Mouse (Mus musculus): ENCODE measurements at regions not wholly inside any gene's neighbourhood (a gene's known extent, or its start where the extent isn't known, plus 50 kb on each side); places are given as distances from the start of the nearest gene placed in this dataset.

DNA sequence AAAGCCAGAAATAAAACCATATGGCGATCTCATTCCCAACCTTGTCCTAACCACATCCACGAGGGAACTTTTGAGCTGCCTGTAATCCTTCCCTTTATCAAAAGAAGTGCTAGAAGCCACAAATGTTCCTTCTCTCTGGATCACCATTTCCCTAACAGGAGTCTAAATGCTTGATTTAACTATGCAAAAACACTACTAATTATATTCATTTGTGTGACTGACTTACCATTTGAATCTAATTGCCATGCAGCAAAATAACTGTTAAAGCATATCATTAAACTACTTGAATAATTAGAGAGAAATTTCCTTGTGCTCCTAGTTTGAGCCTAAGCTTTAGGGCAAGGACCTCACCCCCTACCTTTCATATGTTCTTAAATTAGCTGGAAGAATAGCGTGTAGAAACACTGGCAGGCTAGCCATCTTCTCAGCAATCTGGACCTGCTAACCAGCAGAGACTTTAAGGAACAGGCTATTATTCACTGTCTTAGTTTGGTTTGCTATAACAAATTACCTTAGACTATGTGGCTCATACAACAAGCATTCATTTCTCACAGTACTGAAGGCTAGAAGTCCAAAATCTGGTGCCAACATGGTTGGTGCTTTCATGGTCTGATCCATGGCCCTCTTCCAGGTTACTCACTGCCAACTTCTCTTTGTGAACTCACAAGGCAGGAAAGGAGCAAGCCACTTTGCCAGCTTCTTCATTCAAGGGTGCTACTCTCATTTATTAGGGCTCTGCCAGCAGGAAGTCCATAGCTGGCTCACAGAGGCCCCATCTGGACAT lies 183.7 kb downstream of the Rpl36a-ps1 start:
- H3K4me3 ChIP-seq (ENCODE audit: low read length): no peak overlapping the region
- no peak overlapping the region for H3K9ac ChIP-seq (ENCODE audit: low read depth, low read length)
- no peaks in the 10 kb centered on the region for H3K9me3 ChIP-seq (ENCODE audit: control insufficient read depth, low read length)
- no peaks in the 10 kb centered on the region for H3K27me3 ChIP-seq (replicated peaks; ENCODE audit: control insufficient read depth, insufficient read depth, low read length)
- no peak overlapping the region for H3K27ac ChIP-seq (ENCODE audit: low read length)
- H3K4me1 ChIP-seq (ENCODE audit: control insufficient read depth, insufficient read depth, low read length): no peaks in the 10 kb centered on the region
- no peak overlapping the region for H3K4me2 ChIP-seq (ENCODE audit: low read depth, low read length)
- 77% methylated on average over 3 of the region's 3 CpGs for WGBS
- H3K36me3 ChIP-seq (ENCODE audit: control insufficient read depth, insufficient read depth, low read length): no peaks in the 10 kb centered on the region
- ATAC-seq: no peak

DNA sequence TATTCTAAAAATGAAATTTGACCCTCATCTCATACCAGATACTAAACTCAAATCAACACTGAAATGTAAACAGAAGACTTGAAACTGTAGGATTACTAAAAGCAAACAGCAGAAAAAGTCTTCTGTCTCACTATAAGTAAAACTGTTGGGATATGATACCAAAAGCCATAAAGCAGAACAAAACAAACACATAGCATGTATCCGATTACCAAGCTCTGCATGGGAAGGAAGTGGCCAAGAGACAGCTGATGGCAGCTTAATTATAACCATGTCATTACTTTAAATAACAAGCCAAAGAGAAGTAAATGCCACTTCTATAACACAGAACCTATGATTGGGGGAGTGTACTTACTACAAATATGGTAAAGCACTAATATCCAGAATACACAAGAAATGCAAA lies 186.0 kb downstream of the Rpl36a-ps1 start:
- Histone ChIP-seq H3K27me3 (replicated peaks; ENCODE audit: control insufficient read depth, insufficient read depth, low read length) (no peaks in the 10 kb centered on the region), H3K4me2 (ENCODE audit: low read depth, low read length) (no peak overlapping the region), H3K27ac (ENCODE audit: low read length) (no peak overlapping the region), H3K9me3 (ENCODE audit: control insufficient read depth, low read length) (no peaks in the 10 kb centered on the region), H3K4me3 (ENCODE audit: low read length) (no peak overlapping the region), H3K36me3 (ENCODE audit: control insufficient read depth, insufficient read depth, low read length) (no peaks in the 10 kb centered on the region), H3K4me1 (ENCODE audit: control insufficient read depth, insufficient read depth, low read length) (no peaks in the 10 kb centered on the region), H3K9ac (ENCODE audit: low read depth, low read length) (no peak overlapping the region)
- ATAC-seq: no peak
- 33% methylated on average over 1 of the region's 1 CpGs for WGBS

DNA sequence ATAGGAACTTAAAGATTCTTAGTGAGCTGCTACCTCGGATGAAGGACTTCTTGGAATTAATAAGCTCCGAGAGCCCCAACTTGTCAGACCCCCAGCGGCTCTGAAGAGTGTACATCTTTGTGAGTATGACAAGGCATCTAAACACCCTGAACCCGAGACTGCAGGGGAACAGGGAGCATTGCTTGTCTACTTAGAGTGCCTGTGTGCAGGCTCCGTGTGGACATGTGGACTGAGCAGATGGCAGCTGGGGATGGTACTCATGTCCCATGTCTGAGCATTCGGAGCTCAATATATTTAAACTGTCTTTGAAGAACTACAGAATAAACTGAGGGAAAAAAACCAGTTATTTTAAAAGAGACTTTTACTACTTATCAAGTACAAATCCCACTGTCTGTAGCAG lies 189.1 kb downstream of the Rpl36a-ps1 start:
- Histone ChIP-seq H3K4me1 (ENCODE audit: control insufficient read depth, insufficient read depth, low read length) (no peaks in the 10 kb centered on the region), H3K4me3 (ENCODE audit: low read length) (no peak overlapping the region), H3K4me2 (ENCODE audit: low read depth, low read length) (no peak overlapping the region), H3K27ac (ENCODE audit: low read length) (no peak overlapping the region), H3K36me3 (ENCODE audit: control insufficient read depth, insufficient read depth, low read length) (no peaks in the 10 kb centered on the region), H3K9ac (ENCODE audit: low read depth, low read length) (no peak overlapping the region), H3K9me3 (ENCODE audit: control insufficient read depth, low read length) (no peaks in the 10 kb centered on the region), H3K27me3 (replicated peaks; ENCODE audit: control insufficient read depth, insufficient read depth, low read length) (no peaks in the 10 kb centered on the region)
- 80% methylated on average over 6 of the region's 6 CpGs for WGBS
- no peak for ATAC-seq

DNA sequence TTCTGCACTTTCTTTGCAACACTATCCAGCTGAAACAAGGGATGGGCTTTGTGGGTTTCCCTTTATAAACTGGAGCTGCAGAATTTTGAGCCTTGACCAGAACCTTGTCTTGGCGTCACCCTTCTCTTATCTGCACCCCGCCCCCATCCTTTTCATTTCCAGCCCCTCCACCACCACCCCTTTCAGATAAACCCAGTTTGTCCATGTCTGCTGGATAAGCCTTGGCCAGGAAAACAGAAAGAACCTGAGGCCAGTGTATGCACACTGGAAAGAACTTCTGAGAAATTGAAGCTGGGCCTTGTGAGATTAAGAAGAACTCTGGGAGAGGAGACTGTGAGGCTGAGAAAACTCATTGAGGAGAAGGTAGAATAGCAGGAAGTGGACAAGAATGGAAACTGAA lies 192.8 kb downstream of the Rpl36a-ps1 start:
- Histone ChIP-seq H3K27ac (ENCODE audit: low read length) (no peak overlapping the region), H3K4me3 (ENCODE audit: low read length) (no peak overlapping the region), H3K4me1 (ENCODE audit: control insufficient read depth, insufficient read depth, low read length) (no peaks in the 10 kb centered on the region), H3K9ac (ENCODE audit: low read depth, low read length) (no peak overlapping the region), H3K9me3 (ENCODE audit: control insufficient read depth, low read length) (no peaks in the 10 kb centered on the region), H3K27me3 (replicated peaks; ENCODE audit: control insufficient read depth, insufficient read depth, low read length) (no peaks in the 10 kb centered on the region), H3K4me2 (ENCODE audit: low read depth, low read length) (no peak overlapping the region), H3K36me3 (ENCODE audit: control insufficient read depth, insufficient read depth, low read length) (no peaks in the 10 kb centered on the region)
- no peak for ATAC-seq
- 86% methylated on average over 2 of the region's 2 CpGs for WGBS

DNA sequence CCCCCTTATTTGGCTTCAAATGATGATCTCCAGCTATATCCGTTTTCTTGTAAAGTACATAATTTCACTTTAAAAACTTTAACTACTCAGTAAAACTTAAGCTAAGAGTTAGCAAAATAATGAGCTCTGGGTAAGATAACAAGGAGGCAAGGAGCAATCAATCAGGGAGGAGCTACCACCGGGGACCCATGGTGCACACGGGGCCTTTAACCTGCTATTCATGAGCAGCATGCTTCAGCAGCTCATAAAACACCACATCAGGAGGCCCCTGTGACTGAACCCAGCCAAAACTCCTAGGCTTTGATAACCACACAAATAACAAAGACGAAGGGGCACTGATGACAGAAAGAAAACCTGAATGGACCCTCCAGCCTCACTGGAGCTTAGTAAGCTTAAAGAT lies 202.1 kb downstream of the Rpl36a-ps1 start:
- peak; percentile 58; the same call in 1 of the 2 replicates for ATAC-seq

DNA sequence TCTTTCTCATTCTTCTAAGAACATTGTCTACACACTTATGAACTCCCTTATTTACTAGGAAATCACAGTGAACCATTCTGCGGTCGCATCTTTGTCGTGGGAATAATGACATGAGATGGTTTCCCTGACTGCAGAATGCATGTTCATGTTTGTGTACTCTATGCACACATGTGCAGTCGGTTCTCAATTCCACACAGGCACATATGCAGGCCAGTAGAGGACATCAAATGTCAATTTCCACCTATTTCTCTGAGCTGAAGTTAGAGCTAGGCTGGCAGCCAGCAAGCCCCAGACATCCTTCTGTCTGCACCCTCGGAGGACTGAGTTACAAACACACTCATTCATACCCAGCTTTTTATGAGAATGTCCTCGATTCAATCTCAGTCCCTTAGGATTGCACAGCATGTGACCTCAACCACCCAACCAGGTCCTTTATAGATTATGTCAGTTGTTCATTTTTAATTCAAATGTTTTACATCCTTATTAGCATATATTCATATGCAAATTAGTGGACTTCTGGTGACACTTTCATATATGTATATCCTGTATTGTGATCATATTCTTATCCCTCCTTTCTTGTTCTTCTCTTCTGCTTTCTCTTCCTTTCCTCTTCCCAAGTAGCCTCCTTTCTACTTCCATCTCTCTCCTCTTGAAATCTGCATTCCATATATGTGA lies 202.7 kb downstream of the Rpl36a-ps1 start:
- Histone ChIP-seq H3K9ac (ENCODE audit: low read depth, low read length) (no peak overlapping the region), H3K27ac (ENCODE audit: low read length) (no peak overlapping the region), H3K36me3 (ENCODE audit: control insufficient read depth, insufficient read depth, low read length) (no peaks in the 10 kb centered on the region), H3K4me1 (ENCODE audit: control insufficient read depth, insufficient read depth, low read length) (no peaks in the 10 kb centered on the region), H3K4me3 (ENCODE audit: low read length) (no peak overlapping the region), H3K9me3 (ENCODE audit: control insufficient read depth, low read length) (no peaks in the 10 kb centered on the region), H3K27me3 (replicated peaks; ENCODE audit: control insufficient read depth, insufficient read depth, low read length) (no peaks in the 10 kb centered on the region), H3K4me2 (ENCODE audit: low read depth, low read length) (no peak overlapping the region)
- WGBS: 86% methylated on average over 6 of the region's 6 CpGs
- ATAC-seq: no peak

More for the DNA sequence above, 202.1 kb downstream of the Rpl36a-ps1 start:
- Histone ChIP-seq H3K4me1 (ENCODE audit: control insufficient read depth, insufficient read depth, low read length) (no peaks in the 10 kb centered on the region), H3K27ac (ENCODE audit: low read length) (no peak overlapping the region), H3K27me3 (replicated peaks; ENCODE audit: control insufficient read depth, insufficient read depth, low read length) (no peaks in the 10 kb centered on the region), H3K4me3 (ENCODE audit: low read length) (no peak overlapping the region), H3K9ac (ENCODE audit: low read depth, low read length) (no peak overlapping the region), H3K4me2 (ENCODE audit: low read depth, low read length) (no peak overlapping the region), H3K36me3 (ENCODE audit: control insufficient read depth, insufficient read depth, low read length) (no peaks in the 10 kb centered on the region), H3K9me3 (ENCODE audit: control insufficient read depth, low read length) (no peaks in the 10 kb centered on the region)
- WGBS: 50% methylated on average over 4 of the region's 4 CpGs

DNA sequence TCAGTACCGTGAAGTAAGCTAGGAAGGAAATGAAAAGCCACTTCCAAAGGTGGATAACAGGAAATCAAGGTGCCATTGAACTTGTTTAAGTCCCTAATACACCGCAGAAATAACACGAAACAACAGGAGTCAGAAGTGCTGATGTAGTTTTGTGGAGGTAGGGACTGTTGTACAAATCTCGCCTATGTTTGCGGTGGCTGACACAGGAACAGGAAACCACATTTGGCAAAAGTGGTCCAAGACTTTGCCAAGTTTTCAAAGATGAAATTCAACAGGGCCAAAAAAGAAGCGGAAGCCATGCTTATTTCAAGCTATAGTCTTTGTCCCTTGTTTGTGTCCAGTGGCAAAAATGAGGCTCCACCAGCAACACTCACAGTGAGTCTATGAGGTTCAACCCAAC lies 204.3 kb downstream of the Rpl36a-ps1 start:
- WGBS: 88% methylated on average over 6 of the region's 6 CpGs
- H3K9me3 ChIP-seq (ENCODE audit: control insufficient read depth, low read length): no peaks in the 10 kb centered on the region
- no peak overlapping the region for H3K4me3 ChIP-seq (ENCODE audit: low read length)

DNA sequence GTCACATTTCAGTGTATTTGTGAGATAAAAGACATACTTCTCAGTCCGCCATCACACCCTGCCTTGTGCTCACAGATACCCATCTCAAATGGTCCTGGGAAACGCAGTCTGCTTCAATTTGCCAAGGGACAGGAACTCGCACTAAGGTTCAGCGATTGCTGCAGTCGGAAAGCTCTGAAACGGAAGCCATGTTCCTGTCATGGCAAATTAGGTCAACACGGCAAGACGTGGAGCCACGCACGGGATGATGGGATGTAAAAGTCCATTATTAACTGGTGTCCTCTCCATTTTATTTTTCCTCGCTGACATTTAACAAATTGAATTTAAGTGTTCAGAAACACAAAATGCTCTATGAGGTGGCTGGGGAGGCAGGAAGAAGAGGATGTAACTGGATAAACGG lies 212.4 kb downstream of the Rpl36a-ps1 start:
- Histone ChIP-seq H3K4me2 (ENCODE audit: low read depth, low read length) (no peak overlapping the region), H3K4me3 (ENCODE audit: low read length) (no peak overlapping the region), H3K27me3 (replicated peaks; ENCODE audit: control insufficient read depth, insufficient read depth, low read length) (no peaks in the 10 kb centered on the region), H3K36me3 (ENCODE audit: control insufficient read depth, insufficient read depth, low read length) (no peaks in the 10 kb centered on the region), H3K9ac (ENCODE audit: low read depth, low read length) (no peak overlapping the region), H3K9me3 (ENCODE audit: control insufficient read depth, low read length) (no peaks in the 10 kb centered on the region), H3K4me1 (ENCODE audit: control insufficient read depth, insufficient read depth, low read length) (no peaks in the 10 kb centered on the region), H3K27ac (ENCODE audit: low read length) (no peak overlapping the region)
- WGBS: 91% methylated on average over 12 of the region's 12 CpGs
- no peak for ATAC-seq

More for the DNA sequence above, 204.3 kb downstream of the Rpl36a-ps1 start:
- H3K27me3 ChIP-seq (replicated peaks; ENCODE audit: control insufficient read depth, insufficient read depth, low read length): no peaks in the 10 kb centered on the region
- no peaks in the 10 kb centered on the region for H3K36me3 ChIP-seq (ENCODE audit: control insufficient read depth, insufficient read depth, low read length)
- no peak for ATAC-seq
- H3K27ac ChIP-seq (ENCODE audit: low read length): no peak overlapping the region
- H3K4me1 ChIP-seq (ENCODE audit: control insufficient read depth, insufficient read depth, low read length): no peaks in the 10 kb centered on the region
- H3K9ac ChIP-seq (ENCODE audit: low read depth, low read length): no peak overlapping the region
- no peak overlapping the region for H3K4me2 ChIP-seq (ENCODE audit: low read depth, low read length)

DNA sequence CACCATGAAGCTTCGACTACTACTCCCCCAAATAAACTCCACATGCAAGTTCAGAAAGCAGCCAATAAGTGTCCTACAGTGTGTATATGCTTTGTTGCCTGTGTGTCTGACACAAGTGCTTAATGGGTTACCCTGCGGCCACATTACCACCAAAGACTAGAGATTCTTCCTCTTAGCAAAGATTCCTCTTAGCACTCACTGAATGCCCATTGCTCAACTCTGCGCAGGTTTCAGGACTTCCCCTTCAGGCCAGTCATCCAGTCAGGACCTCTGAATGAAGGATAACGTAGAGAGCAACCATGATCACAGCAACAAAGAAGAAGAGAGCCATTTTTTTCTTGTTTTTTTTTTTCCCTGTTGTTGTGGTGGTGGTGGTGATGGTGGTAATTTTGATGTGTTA lies 222.0 kb downstream of the Rpl36a-ps1 start:
- Histone ChIP-seq H3K9me3 (ENCODE audit: control insufficient read depth, low read length) (no peaks in the 10 kb centered on the region), H3K4me2 (ENCODE audit: low read depth, low read length) (no peak overlapping the region), H3K27ac (ENCODE audit: low read length) (no peak overlapping the region), H3K27me3 (replicated peaks; ENCODE audit: control insufficient read depth, insufficient read depth, low read length) (no peaks in the 10 kb centered on the region), H3K9ac (ENCODE audit: low read depth, low read length) (no peak overlapping the region), H3K4me1 (ENCODE audit: control insufficient read depth, insufficient read depth, low read length) (no peaks in the 10 kb centered on the region), H3K36me3 (ENCODE audit: control insufficient read depth, insufficient read depth, low read length) (no peaks in the 10 kb centered on the region), H3K4me3 (ENCODE audit: low read length) (no peak overlapping the region)
- ATAC-seq: no peak
- WGBS: 87% methylated on average over 4 of the region's 4 CpGs

All from intestine, embryonic 16.5 days (tissue).